Mouse (Mus musculus) T-helper 2 cell (primary cell): ENCODE measurements around the gene Gm7298.
"Not testable (repeated sequence)": the region's sequence is repeated elsewhere in the genome, so short reads cannot be mapped to it uniquely, and the experiment has no call there.

Experiments
- in situ Hi-C: fragments of 300-600 bp; cut with MboI, MseI; formaldehyde crosslinking; loops from one replicate; pipeline ENCODE4 v1.15.1; 2025; ENCODE audit warnings: high pct_unique_total_duplicates

The Gm7298 gene

GRCm38 (mm10) chr6:121732632-121733031 is at the start of gene Gm7298:
Gene Gm7298, plus strand, starts transcription at chr6:121732932.
- in situ Hi-C loops = no loop called here

DNA sequence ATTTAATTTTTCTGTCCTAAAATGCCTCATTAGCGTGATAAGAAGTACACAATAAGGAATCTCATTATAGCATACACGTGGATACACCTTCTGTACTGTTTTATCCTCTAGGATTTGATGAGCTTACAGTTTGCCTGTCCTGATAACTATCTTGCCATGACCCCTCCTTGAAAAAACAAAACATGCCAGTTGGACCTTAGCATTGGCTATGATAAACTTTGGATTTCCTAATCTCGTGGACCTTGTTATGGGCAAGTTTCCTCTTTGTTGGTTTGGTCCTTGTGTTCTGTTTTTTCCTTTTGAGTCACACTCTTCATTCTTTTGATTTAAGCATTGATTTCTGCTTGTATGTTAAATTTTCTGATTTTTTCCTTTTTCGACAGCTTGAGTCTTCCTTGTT is 95.3 kb downstream of the Gm7298 start:
- in situ Hi-C loops = no loop called here

GRCm38 (mm10) chr6:121836361-121836760 is 103.6 kb downstream of the Gm7298 start:
- in situ Hi-C loops = no loop called here

- in situ Hi-C loops = not testable (repeated sequence)
Measured at GRCm38 (mm10) chr6:121838271-121838670, 105.5 kb downstream of the Gm7298 start, which contains the start of gene Mug1. Gene Mug1, plus strand, starts transcription at chr6:121838541.
